Mouse (Mus musculus) hindbrain, embryonic 15.5 days (tissue): ENCODE results near the gene Astn2. TPM values are rescaled to one million over a fixed set of nuclear protein-coding genes. Genes with fewer than 3 reads are reported as not detected.
A peak's percentile ranks its signal among the peaks of the same experiment; 100 is the strongest.

Experiments
- ATAC-seq: fragments of 200-750 bp; cut with Nextera tagmentation; 2 replicates; pipeline ENCODE4 v1.8.0; 2017; ENCODE audit warnings: low read depth, moderate number of reproducible peaks, moderate TSS enrichment; ENCODE audit not compliant: low FRiP score
- H3K27ac ChIP-seq: fragments of 300-500 bp; sonication (generic); replicated peaks from 2 replicates; pipeline ENCODE4 v1.5.1; 2015; ENCODE audit warnings: mild to moderate bottlenecking, inconsistent platforms
- H3K27me3 ChIP-seq: fragments of 300-500 bp; sonication (generic); 2 replicates; pipeline ENCODE4 v1.6.1; 2015; ENCODE audit warnings: control low read depth, inconsistent platforms
- H3K36me3 ChIP-seq: fragments of 300-500 bp; sonication (generic); 2 replicates; pipeline ENCODE4 v1.6.1; 2015; ENCODE audit warnings: control low read depth, inconsistent platforms
- H3K4me1 ChIP-seq: fragments of 300-500 bp; sonication (generic); replicated peaks from 2 replicates; pipeline ENCODE4 v1.6.1; 2015; ENCODE audit warnings: control low read depth, inconsistent platforms
- H3K4me2 ChIP-seq: fragments of 300-500 bp; sonication (generic); 2 replicates; pipeline ENCODE4 v1.6.1; 2015; ENCODE audit warnings: moderate library complexity, mild to moderate bottlenecking, inconsistent platforms
- H3K4me3 ChIP-seq: fragments of 300-500 bp; sonication (generic); 2 replicates; pipeline ENCODE4 v1.5.1; 2015; ENCODE audit warnings: mild to moderate bottlenecking, inconsistent platforms
- H3K9ac ChIP-seq: fragments of 300-500 bp; sonication (generic); 2 replicates; pipeline ENCODE4 v1.6.1; 2015; ENCODE audit warnings: inconsistent platforms
- H3K9me3 ChIP-seq: fragments of 300-500 bp; sonication (generic); 2 replicates; pipeline ENCODE4 v1.6.1; 2016; ENCODE audit warnings: control low read depth, inconsistent platforms
- WGBS: fragments of 180-500 bp; shearing (Covaris S2); methylation state at CpG from one replicate; pipeline ENCODE4 v1.1.7; 2015; 5-methylcytosine and 5-hydroxymethylcytosine counted together
- polyA plus RNA-seq: library from polyadenylated mRNA; unstranded; fragments of >200 nt; fragmentation: Nextera tagmentation; extraction: Ambion mirVana; gene quantifications from 2 replicates; pipeline ENCODE4 v1.2.1, GENCODE M21; 2015

Astn2 gene
- polyA plus RNA-seq, 1 experiment from 2014 or later = 3.5 TPM

DNA sequence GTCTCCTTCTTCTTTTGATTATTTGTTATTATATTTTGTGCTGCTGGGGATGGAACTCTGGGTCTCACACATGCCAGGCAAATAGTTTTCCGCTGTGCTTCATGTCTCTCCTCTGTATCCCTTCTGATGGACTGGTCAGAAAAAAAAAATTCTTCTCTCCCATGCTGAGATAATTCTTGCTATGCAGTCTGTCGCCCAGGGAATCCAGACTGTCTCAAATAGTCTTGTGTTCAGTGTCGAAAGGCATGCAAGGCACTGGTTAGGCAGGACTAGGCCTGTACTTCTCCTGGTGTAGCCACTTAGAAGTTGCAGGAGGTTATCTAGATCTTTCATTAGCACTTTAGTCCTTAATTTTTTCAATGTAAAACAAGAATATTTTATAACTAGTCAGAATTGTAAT lies 642.8 kb downstream of the Astn2 start:
- H3K9ac ChIP-seq = no peak overlapping the region
- no peak overlapping the region for H3K27ac ChIP-seq
- H3K9me3 ChIP-seq = no peaks in the 10 kb centered on the region
- H3K4me2 ChIP-seq = no peak overlapping the region
- no peak for ATAC-seq
- H3K27me3 ChIP-seq = no peaks in the 10 kb centered on the region
- peaks cover 7% of the 10 kb centered on the region; the same call in 1 of the 2 replicates for H3K4me1 ChIP-seq
- 83% methylated on average over 3 of the region's 3 CpGs for WGBS
- H3K4me3 ChIP-seq = no peak overlapping the region
- no peaks in the 10 kb centered on the region for H3K36me3 ChIP-seq

DNA sequence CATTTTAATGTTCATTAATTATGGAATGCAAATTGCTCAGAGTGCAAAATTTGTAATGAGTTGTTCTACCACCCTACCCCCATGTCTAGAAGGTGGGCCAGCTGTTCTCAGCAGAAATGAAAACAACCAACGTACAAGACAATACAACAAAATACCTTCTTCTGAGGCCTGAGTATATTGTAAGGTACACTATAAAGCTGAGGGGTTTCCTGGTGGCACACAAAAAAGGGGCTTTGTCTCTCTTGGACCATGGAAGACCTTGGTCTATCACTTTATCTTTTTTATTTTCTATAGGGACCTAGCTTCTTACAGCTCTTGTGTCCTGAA lies 645.6 kb downstream of the Astn2 start:
- H3K36me3 ChIP-seq = no peaks in the 10 kb centered on the region
- ATAC-seq = no peak
- 44% methylated on average over 1 of the region's 1 CpGs for WGBS
- H3K27me3 ChIP-seq = no peaks in the 10 kb centered on the region
- H3K4me3 ChIP-seq = no peak overlapping the region
- no peak overlapping the region for H3K27ac ChIP-seq
- H3K9ac ChIP-seq = no peak overlapping the region
- H3K9me3 ChIP-seq = no peaks in the 10 kb centered on the region
- no peak overlapping the region for H3K4me2 ChIP-seq
- H3K4me1 ChIP-seq = peaks cover 7% of the 10 kb centered on the region; the same call in 1 of the 2 replicates

DNA sequence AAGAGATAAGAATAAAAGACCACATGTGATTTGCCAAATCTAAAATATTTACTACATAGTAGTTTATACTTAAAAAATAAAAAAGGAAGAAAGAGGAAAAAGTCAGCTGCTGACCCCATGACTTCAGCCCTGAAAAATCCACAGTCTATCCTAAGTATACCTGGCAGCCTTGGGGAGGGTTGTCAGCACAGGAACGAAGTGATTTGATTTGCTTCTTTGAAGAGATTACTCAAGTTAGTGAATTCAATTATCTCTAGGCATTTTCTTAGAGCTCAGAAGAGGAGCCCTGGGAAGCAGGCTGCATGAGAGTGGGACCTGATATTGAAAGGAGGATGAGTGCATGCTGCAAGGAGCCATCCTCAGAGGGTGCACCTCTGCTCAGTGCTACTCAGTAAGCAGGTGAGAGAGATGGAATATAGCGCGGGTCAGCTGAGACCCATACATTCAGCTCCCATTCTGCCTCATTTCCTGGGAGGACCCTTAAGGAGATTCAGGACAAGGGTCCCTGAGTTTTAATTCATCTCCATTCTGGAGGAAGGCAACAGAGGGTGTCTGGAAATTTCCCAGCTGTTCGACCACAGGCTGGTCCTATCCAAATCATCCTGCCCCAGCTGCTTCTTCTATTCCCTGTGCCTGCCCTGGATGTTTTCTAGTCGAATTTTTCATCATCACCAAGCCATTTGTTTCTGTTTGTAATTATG lies 646.1 kb downstream of the Astn2 start:
- H3K27me3 ChIP-seq = no peaks in the 10 kb centered on the region
- no peaks in the 10 kb centered on the region for H3K9me3 ChIP-seq
- peak overlapping the region; percentile 47; the same call in 1 of the 2 replicates for H3K27ac ChIP-seq
- 51% methylated on average over 5 of the region's 5 CpGs for WGBS
- no peak overlapping the region for H3K4me2 ChIP-seq
- H3K36me3 ChIP-seq = no peaks in the 10 kb centered on the region
- peaks cover 7% of the 10 kb centered on the region; the same call in 1 of the 2 replicates for H3K4me1 ChIP-seq
- ATAC-seq = peak; percentile 59
- no peak overlapping the region for H3K4me3 ChIP-seq
- H3K9ac ChIP-seq = no peak overlapping the region

DNA sequence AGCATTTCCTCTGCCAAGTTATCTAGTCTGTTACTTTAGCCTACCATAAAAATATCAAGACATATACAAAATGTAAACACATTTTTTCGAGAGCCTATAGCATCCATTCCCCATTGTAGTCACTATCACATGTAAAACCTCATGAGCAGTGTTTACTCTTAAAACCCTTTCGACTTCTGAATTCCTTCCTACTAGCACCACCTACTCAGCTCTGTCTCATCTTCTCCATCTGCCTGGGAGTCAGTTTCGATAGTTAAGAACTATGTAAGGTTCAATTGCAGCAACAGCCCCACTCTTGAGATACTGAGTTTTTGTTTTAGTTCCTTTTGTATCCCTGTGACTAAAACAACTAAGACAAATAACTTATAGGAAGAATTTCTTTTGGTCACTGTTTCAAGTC lies 651.5 kb downstream of the Astn2 start:
- no peak overlapping the region for H3K27ac ChIP-seq
- no peaks in the 10 kb centered on the region for H3K4me1 ChIP-seq
- H3K9ac ChIP-seq = no peak overlapping the region
- no peaks in the 10 kb centered on the region for H3K27me3 ChIP-seq
- ATAC-seq = no peak
- 84% methylated on average over 3 of the region's 3 CpGs for WGBS
- no peak overlapping the region for H3K4me3 ChIP-seq
- H3K4me2 ChIP-seq = no peak overlapping the region
- no peaks in the 10 kb centered on the region for H3K9me3 ChIP-seq
- no peaks in the 10 kb centered on the region for H3K36me3 ChIP-seq

DNA sequence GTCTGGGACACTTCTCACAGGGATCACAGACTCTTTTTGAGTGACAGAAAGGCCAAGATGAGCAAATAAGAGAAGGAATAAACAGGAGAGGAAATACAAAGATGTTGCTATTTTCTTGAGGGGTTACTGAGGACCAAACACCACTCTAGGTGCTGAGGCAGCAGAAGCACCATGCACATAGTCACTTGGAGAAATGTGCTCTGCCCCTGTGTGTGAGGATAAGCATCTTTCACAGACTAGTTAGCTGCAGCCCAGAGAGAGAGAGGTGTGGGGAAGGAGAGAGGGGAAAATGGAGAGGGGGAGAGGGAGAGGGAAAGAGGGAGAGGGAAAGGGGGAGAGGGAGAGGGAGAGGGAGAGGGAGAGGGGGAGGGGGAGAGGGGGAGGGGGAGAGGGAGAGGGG lies 659.6 kb downstream of the Astn2 start:
- Histone ChIP-seq H3K4me1 (peaks cover 17% of the 10 kb centered on the region), H3K4me3 (no peak overlapping the region), H3K9ac (no peak overlapping the region), H3K36me3 (no peaks in the 10 kb centered on the region), H3K4me2 (no peak overlapping the region), H3K27me3 (no peaks in the 10 kb centered on the region), H3K9me3 (no peaks in the 10 kb centered on the region), H3K27ac (peak overlapping the region; percentile 6; the same call in 1 of the 2 replicates)
- ATAC-seq = no peak

DNA sequence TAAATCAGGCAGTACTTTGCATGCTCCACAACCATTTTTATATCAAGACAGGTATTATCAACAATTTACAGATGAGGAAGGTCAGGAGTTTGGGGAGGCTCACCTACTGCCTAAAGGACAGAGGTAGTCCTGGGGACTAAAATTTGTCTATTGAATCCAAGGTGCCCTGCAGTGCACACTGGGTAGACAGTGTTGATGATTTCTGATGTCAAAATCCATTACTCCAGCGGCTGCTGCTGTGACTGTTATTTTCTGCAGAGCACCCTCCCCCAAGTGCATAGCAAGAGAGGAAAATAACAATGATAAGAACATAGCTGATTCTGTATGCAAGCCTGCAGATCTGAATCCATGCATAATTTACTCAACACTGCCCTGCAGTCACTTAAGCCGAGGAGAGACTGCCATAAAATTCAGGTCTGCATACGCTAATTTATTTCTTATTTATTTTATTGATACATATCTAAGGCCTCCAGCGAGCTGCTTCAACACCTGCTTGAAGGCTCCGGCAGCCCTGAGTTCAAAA lies 660.3 kb downstream of the Astn2 start:
- no peak overlapping the region for H3K4me3 ChIP-seq
- H3K4me2 ChIP-seq = no peak overlapping the region
- ATAC-seq = 0 out of 2 replicates have a peak, but pooled peaks have one; percentile 5
- H3K36me3 ChIP-seq = no peaks in the 10 kb centered on the region
- WGBS = 49% methylated on average over 5 of the region's 5 CpGs
- H3K9ac ChIP-seq = no peak overlapping the region
- H3K4me1 ChIP-seq = peaks cover 17% of the 10 kb centered on the region
- H3K9me3 ChIP-seq = no peaks in the 10 kb centered on the region
- H3K27ac ChIP-seq = no peak overlapping the region
- H3K27me3 ChIP-seq = no peaks in the 10 kb centered on the region

DNA sequence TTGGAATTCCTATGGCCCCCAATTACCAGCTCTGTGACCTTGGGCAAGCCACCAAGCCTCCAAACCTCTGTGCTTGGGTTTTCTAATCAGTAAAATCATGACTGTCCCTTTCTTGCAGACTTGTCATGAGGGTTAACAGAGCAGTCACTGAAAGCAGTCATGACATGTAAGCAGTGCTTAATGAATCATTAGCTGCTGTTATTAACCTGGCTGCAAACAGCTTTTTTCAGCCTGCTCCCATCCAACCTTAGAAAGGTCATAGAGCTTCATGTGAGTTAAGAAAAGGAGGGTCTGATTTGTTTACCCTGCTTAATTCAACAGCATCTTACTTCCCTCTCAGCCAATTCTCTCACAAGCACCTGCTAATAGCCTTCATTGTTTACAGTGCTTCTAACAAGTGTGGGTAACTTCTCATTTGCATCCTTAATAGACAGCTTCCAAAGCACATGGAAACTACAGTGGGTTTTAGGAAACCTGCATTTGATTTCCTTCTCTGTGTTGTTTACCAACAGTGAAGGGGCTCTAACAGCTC lies 661.2 kb downstream of the Astn2 start:
- no peak for ATAC-seq
- no peak overlapping the region for H3K9ac ChIP-seq
- H3K4me2 ChIP-seq = no peak overlapping the region
- H3K4me1 ChIP-seq = peaks cover 17% of the 10 kb centered on the region
- H3K9me3 ChIP-seq = no peaks in the 10 kb centered on the region
- H3K27ac ChIP-seq = no peak overlapping the region
- H3K27me3 ChIP-seq = no peaks in the 10 kb centered on the region
- no peak overlapping the region for H3K4me3 ChIP-seq
- H3K36me3 ChIP-seq = no peaks in the 10 kb centered on the region

DNA sequence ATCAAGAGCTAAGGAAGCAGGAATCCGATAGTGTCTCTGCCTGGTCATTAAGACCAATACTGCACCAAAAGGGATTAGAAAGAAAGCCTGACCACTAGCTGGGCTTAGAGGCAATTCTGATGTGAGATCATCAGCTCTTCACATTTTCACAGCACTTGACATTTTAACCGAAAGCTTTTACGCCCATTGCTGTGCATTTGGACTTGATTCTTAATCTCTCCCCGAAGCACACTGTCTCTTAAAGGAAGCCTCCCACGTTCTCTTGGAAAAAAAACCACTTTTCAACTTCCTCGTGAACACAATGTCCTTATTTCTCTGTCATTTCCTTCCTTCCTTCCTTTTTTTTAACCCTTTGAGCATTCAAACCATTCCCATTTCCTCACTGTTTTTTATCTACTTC lies 680.0 kb downstream of the Astn2 start:
- WGBS = 82% methylated on average over 6 of the region's 6 CpGs
- Histone ChIP-seq H3K27ac (no peak overlapping the region), H3K9ac (no peak overlapping the region), H3K4me3 (no peak overlapping the region), H3K9me3 (no peaks in the 10 kb centered on the region), H3K4me1 (no peaks in the 10 kb centered on the region), H3K27me3 (no peaks in the 10 kb centered on the region), H3K36me3 (no peaks in the 10 kb centered on the region), H3K4me2 (no peak overlapping the region)
- ATAC-seq = no peak

DNA sequence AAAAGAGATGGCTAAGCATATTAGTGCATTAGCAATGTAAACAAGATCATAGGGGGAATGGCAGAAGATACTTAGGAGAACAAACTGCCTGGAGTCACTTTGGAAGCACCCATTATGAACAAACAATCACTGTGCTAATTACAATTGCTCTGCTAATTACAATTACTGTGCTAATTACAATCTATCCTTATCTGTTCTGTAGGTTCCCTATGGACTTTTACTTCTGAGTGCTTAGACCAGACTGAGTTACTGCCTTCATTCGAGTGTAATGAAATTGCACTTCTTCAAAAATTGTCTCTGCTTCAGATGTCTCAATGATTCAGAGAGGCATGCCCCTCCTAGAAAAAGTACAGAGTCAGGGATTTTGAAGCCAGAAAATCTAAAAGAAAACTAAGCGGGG lies 684.8 kb downstream of the Astn2 start:
- peak; percentile 65 for ATAC-seq

DNA sequence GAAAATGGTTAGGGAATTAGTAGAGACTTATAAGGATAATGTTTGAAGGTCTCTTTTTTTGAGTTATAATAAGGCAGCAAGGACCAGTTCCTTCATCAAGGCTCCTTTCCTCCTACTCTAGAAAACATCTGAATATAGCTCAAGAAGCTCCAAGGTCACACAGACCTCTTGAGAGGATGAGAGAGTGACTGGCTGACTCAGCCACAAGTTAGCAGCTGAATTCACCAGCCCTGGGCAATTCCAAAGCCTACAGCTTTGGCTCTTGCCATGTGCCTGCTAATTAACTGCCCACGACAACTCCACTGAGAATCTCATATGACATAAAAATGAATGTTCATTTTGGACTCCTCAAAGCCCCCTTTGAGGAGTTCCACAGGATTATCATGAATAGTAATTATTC lies 686.5 kb downstream of the Astn2 start:
- Histone ChIP-seq H3K4me2 (no peak overlapping the region), H3K36me3 (no peaks in the 10 kb centered on the region), H3K9ac (no peak overlapping the region), H3K9me3 (no peaks in the 10 kb centered on the region), H3K4me1 (no peaks in the 10 kb centered on the region), H3K27ac (no peak overlapping the region), H3K27me3 (no peaks in the 10 kb centered on the region), H3K4me3 (no peak overlapping the region)
- ATAC-seq = no peak
- 69% methylated on average over 1 of the region's 1 CpGs for WGBS

More for the DNA sequence above, 684.8 kb downstream of the Astn2 start:
- no peak overlapping the region for H3K4me3 ChIP-seq
- H3K27me3 ChIP-seq = no peaks in the 10 kb centered on the region
- H3K4me1 ChIP-seq = no peaks in the 10 kb centered on the region
- WGBS = 74% methylated on average over 2 of the region's 2 CpGs
- H3K36me3 ChIP-seq = no peaks in the 10 kb centered on the region
- no peak overlapping the region for H3K27ac ChIP-seq
- no peaks in the 10 kb centered on the region for H3K9me3 ChIP-seq
- no peak overlapping the region for H3K4me2 ChIP-seq
- no peak overlapping the region for H3K9ac ChIP-seq

DNA sequence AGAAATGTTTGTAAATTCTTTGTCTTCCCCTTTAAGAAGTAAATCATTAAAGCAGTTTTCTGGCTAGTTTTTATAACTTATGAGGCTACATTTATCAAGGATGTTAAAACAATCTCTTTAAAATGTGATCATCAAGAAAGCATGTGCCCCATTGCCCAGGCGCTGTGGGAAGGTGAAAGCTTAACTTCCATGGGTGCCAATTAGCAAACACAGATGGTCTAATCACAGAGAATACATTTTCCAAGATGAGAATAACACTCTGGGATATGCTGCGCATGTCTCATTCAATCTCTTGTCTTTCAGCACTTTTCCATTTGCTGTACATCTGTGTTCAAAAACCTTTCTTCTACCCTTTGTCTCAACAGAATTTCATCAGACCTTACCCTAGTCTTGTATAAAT lies 688.3 kb downstream of the Astn2 start:
- H3K4me3 ChIP-seq = no peak overlapping the region
- H3K4me2 ChIP-seq = no peak overlapping the region
- ATAC-seq = no peak
- no peaks in the 10 kb centered on the region for H3K4me1 ChIP-seq
- WGBS = 75% methylated on average over 2 of the region's 2 CpGs
- no peak overlapping the region for H3K9ac ChIP-seq
- no peak overlapping the region for H3K27ac ChIP-seq
- no peaks in the 10 kb centered on the region for H3K9me3 ChIP-seq
- H3K27me3 ChIP-seq = no peaks in the 10 kb centered on the region
- no peaks in the 10 kb centered on the region for H3K36me3 ChIP-seq

DNA sequence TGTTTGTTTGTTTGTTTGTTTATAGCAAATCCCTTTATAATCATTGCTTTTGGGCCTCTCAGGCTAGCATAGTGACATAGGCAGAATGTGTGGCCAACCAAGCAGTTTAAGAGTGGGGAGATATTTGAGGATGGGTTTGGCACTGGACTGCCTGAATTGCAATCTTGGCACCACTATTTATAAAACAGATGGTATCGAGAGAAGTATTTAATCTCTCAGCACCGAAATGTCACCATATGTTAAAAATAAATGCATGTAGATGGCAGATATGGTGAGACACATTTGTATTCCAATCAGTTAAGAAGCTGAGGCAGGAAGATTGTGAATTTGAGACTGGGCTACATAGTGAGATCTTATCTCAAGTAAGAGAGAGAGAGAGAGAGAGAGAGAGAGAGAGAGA lies 692.7 kb downstream of the Astn2 start:
- Histone ChIP-seq H3K4me1 (no peaks in the 10 kb centered on the region), H3K27me3 (no peaks in the 10 kb centered on the region), H3K9me3 (no peaks in the 10 kb centered on the region), H3K9ac (no peak overlapping the region), H3K4me2 (no peak overlapping the region), H3K27ac (no peak overlapping the region), H3K4me3 (no peak overlapping the region), H3K36me3 (no peaks in the 10 kb centered on the region)
- ATAC-seq = no peak
- WGBS = 72% methylated on average over 2 of the region's 2 CpGs

DNA sequence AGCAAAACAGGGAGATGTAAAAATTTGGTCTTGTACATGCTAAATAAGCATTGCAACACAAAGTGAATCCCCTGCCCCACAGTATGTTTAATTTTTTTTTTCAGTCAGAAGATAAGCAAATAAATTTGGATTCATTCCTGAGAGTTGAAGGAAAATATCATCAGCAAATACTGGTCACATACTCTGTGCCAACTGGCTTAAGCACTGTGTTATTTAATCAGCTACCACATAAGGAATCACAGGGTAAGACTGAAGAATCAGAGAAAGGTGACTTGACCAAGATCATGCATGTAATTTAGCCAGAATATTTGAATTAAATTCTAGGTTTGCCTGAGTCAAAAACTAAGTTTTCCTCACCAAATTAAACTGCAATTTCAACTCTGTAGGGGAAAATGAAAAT lies 693.8 kb downstream of the Astn2 start:
- H3K27me3 ChIP-seq = no peaks in the 10 kb centered on the region
- H3K4me3 ChIP-seq = no peak overlapping the region
- H3K9ac ChIP-seq = no peak overlapping the region
- no peaks in the 10 kb centered on the region for H3K4me1 ChIP-seq
- no peaks in the 10 kb centered on the region for H3K9me3 ChIP-seq
- no peak for ATAC-seq
- H3K27ac ChIP-seq = no peak overlapping the region
- H3K36me3 ChIP-seq = no peaks in the 10 kb centered on the region
- H3K4me2 ChIP-seq = no peak overlapping the region
